Mouse (Mus musculus): Measurements from ENCODE around the gene Apobec4. TPM values are rescaled to one million over a fixed set of nuclear protein-coding genes. Genes with fewer than 3 reads are reported as not detected.
"Not testable (repeated sequence)": the region's sequence is repeated elsewhere in the genome, so short reads cannot be mapped to it uniquely, and the experiment has no call there.

Gene Apobec4
- polyA plus RNA-seq, 2 experiments, result not detected

DNA sequence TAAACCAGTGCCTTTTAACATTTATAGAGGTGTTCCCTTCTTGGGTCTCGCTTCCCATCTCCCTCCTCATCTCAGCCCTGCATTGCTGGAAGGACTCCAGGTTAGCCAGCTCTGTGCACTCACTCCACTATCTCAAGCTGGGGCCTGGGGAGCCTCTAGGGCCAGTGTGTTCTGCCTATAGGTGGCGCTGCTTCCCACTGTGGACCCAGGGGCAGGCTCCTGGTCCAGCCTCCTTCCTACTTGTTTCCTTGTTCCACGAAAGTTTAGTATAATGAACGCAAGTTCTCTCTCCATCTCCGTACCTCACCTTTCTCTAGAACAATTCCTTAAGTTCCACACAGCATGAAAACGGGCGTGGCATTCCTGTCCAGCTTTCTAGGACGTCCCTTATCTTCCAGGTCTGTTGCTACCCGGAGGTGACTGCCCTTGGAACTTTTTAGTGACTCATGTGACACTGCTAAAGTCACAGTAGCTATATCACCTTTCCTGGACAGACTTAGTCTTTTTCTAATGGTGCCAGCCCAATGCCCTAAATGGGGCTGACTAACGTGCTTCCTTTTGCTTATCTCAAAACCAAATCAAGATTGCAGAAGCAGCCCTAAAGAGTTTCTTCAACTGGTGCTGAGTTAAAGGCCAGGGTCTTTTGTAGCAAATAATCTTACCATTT, 28.9 kb downstream of the Apobec4 start:
- WGBS, result 35% methylated on average over 10 of the region's 10 CpGs
- no peaks in the 10 kb centered on the region for H3K4me1 ChIP-seq (ENCODE audit: control insufficient read depth, insufficient read depth, low read length)
- no peak overlapping the region for H3K27ac ChIP-seq (replicated peaks; ENCODE audit: low read depth, low read length)
- no peak overlapping the region for H3K9ac ChIP-seq (ENCODE audit: low read depth, low read length, severe bottlenecking)
- DNase-seq (ENCODE audit: low spot score) (peak; percentile 60), ATAC-seq (ENCODE audit: low FRiP score, low read depth) (no peak)
- H3K4me2 ChIP-seq (replicated peaks; ENCODE audit: low read depth, low read length, severe bottlenecking), result no peak overlapping the region
- H3K27me3 ChIP-seq (ENCODE audit: control insufficient read depth, insufficient read depth, low read length), result no peaks in the 10 kb centered on the region
- H3K9me3 ChIP-seq (ENCODE audit: control insufficient read depth, low read length), result no peaks in the 10 kb centered on the region
- TF ChIP-seq POLR2A (IDR thresholded peaks at IDR 0.05; ENCODE audit: borderline replicate concordance, extremely low read depth, insufficient read depth, insufficient read length), result no peak
- peaks cover 11% of the 10 kb centered on the region for H3K36me3 ChIP-seq (ENCODE audit: control insufficient read depth, insufficient read depth, low read length)
- H3K4me3 ChIP-seq (replicated peaks; ENCODE audit: low read length), result no peak overlapping the region

DNA sequence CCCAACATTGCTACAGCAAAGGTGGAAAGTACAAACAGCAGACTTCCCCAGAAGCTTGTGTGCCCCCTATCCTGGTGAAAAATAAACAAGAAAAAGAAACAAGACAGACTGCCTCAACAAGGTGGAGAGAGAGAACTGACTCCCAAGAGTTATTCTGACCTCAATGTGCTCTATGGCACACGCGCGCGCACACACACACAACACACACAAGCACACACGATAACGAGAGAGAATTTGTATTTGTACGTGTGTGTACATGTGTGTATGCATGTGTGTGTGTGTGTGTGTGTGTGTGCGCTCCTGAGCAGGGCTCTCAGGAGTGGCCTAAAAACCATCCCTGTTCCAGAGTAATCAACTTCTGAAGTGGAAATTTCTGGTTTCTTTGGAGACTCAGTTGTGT, 34.3 kb downstream of the Apobec4 start:
- H3K9me3 ChIP-seq (ENCODE audit: control insufficient read depth, low read length), result no peaks in the 10 kb centered on the region
- no peaks in the 10 kb centered on the region for H3K36me3 ChIP-seq (ENCODE audit: control insufficient read depth, insufficient read depth, low read length)
- H3K27me3 ChIP-seq (ENCODE audit: control insufficient read depth, insufficient read depth, low read length), result no peaks in the 10 kb centered on the region
- 95% methylated on average over 8 of the region's 8 CpGs for WGBS
- DNase-seq (ENCODE audit: low spot score), result no peak
- no peak overlapping the region for H3K4me2 ChIP-seq (replicated peaks; ENCODE audit: low read depth, low read length, severe bottlenecking)
- TF ChIP-seq POLR2A (IDR thresholded peaks at IDR 0.05; ENCODE audit: borderline replicate concordance, extremely low read depth, insufficient read depth, insufficient read length), result no peak
- no peak overlapping the region for H3K9ac ChIP-seq (ENCODE audit: low read depth, low read length, severe bottlenecking)
- H3K4me1 ChIP-seq (ENCODE audit: control insufficient read depth, insufficient read depth, low read length), result no peaks in the 10 kb centered on the region
- H3K27ac ChIP-seq (replicated peaks; ENCODE audit: low read depth, low read length), result no peak overlapping the region
- no peak for ATAC-seq (ENCODE audit: low FRiP score, low read depth)
- H3K4me3 ChIP-seq (replicated peaks; ENCODE audit: low read length), result no peak overlapping the region

DNA sequence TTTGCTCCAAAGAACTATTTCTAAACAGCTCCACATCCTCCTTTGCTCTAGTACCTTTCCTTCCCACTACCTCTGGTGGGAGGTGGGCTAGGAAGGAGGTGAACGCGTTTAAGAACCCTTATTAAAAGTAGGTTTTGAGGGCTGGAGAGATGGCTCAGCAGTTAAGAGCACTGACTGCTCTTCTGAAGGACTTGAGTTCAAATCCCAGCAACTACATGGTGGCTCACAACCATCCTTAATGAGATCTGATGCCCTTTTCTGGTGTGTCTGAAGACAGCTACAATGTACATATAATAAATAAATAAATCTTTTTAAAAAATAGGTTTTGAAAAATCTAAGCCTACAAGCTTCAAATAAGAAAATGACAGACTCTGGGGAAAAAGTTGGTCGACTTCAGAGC, 35.1 kb downstream of the Apobec4 start:
- not testable (repeated sequence) for DNase-seq (ENCODE audit: low spot score); H3K4me1 ChIP-seq (ENCODE audit: control insufficient read depth, insufficient read depth, low read length); H3K27me3 ChIP-seq (ENCODE audit: control insufficient read depth, insufficient read depth, low read length); H3K4me3 ChIP-seq (replicated peaks; ENCODE audit: low read length); H3K36me3 ChIP-seq (ENCODE audit: control insufficient read depth, insufficient read depth, low read length); H3K9ac ChIP-seq (ENCODE audit: low read depth, low read length, severe bottlenecking); H3K27ac ChIP-seq (replicated peaks; ENCODE audit: low read depth, low read length); H3K9me3 ChIP-seq (ENCODE audit: control insufficient read depth, low read length); ATAC-seq (ENCODE audit: low FRiP score, low read depth); H3K4me2 ChIP-seq (replicated peaks; ENCODE audit: low read depth, low read length, severe bottlenecking)
- 77% methylated on average over 3 of the region's 3 CpGs for WGBS

DNA sequence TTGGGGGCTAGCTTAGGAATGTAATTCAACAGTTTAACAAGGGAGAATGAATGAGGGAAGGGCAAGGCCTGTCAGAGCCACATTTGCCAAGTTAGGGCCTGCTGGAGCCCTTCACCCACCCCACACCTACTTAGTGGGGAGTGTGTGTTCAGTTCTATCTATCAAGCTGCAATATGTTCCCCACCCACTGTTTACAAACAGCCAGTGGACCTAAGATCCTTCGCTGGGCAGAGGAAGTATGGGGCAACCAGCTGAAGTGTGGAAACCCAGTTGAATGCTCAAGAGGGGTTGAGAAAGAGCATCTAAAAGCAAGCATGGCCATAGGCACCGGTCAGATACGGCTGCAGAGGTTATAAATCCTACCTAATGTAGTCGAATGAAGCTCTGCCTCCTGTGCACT, 36.6 kb downstream of the Apobec4 start:
- H3K4me3 ChIP-seq (replicated peaks; ENCODE audit: low read length), result no peak overlapping the region
- H3K27ac ChIP-seq (replicated peaks; ENCODE audit: low read depth, low read length), result no peak overlapping the region
- WGBS, result 87% methylated on average over 4 of the region's 4 CpGs
- H3K4me2 ChIP-seq (replicated peaks; ENCODE audit: low read depth, low read length, severe bottlenecking), result no peak overlapping the region
- no peaks in the 10 kb centered on the region for H3K9me3 ChIP-seq (ENCODE audit: control insufficient read depth, low read length)
- H3K27me3 ChIP-seq (ENCODE audit: control insufficient read depth, insufficient read depth, low read length), result no peaks in the 10 kb centered on the region
- ATAC-seq (ENCODE audit: low FRiP score, low read depth) (no peak), DNase-seq (ENCODE audit: low spot score) (no peak)
- H3K9ac ChIP-seq (ENCODE audit: low read depth, low read length, severe bottlenecking), result no peak overlapping the region
- no peaks in the 10 kb centered on the region for H3K36me3 ChIP-seq (ENCODE audit: control insufficient read depth, insufficient read depth, low read length)
- no peaks in the 10 kb centered on the region for H3K4me1 ChIP-seq (ENCODE audit: control insufficient read depth, insufficient read depth, low read length)
- no peak for TF ChIP-seq POLR2A (IDR thresholded peaks at IDR 0.05; ENCODE audit: borderline replicate concordance, extremely low read depth, insufficient read depth, insufficient read length)

DNA sequence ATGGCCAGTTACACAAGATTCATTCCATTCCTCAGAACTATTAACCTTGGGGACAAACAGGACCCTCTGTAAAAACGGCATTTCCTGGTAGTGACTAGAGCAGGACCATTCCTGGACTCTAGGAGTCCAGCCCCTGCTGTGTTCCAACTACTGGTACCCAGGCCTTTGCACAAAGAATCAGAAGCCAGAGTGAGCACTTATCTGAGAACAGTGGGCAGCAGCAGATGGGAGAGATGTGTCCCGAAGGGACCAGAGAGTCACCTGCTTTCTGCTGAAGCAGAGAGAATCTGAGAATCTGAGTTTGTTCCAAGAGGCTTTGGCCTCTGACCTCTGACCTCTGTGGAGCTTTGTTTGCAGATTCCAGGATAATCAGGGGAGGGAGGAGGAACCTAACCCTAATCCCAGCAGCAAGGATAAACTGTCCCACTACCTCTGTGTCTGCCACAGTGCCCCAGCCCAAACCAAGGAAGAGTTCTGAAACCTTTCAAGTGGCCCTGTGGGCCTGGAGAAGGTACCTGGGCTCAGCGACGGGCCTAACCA, 37.8 kb downstream of the Apobec4 start:
- Histone ChIP-seq H3K36me3 (ENCODE audit: control insufficient read depth, insufficient read depth, low read length) (no peaks in the 10 kb centered on the region), H3K4me3 (replicated peaks; ENCODE audit: low read length) (no peak overlapping the region), H3K27me3 (ENCODE audit: control insufficient read depth, insufficient read depth, low read length) (no peaks in the 10 kb centered on the region), H3K9ac (ENCODE audit: low read depth, low read length, severe bottlenecking) (no peak overlapping the region), H3K4me2 (replicated peaks; ENCODE audit: low read depth, low read length, severe bottlenecking) (no peak overlapping the region), H3K9me3 (ENCODE audit: control insufficient read depth, low read length) (no peaks in the 10 kb centered on the region), H3K4me1 (ENCODE audit: control insufficient read depth, insufficient read depth, low read length) (no peaks in the 10 kb centered on the region), H3K27ac (replicated peaks; ENCODE audit: low read depth, low read length) (no peak overlapping the region)
- no peak for TF ChIP-seq POLR2A (IDR thresholded peaks at IDR 0.05; ENCODE audit: borderline replicate concordance, extremely low read depth, insufficient read depth, insufficient read length)
- DNase-seq (ENCODE audit: low spot score) (no peak), ATAC-seq (ENCODE audit: low FRiP score, low read depth) (no peak)
- 31% methylated on average over 4 of the region's 4 CpGs for WGBS

All from limb, embryonic 14.5 days (tissue).